Mouse (Mus musculus) layer of hippocampus, postnatal 10 days (tissue): ENCODE data around the gene Mgam. TPM values are rescaled to one million over a fixed set of nuclear protein-coding genes. Genes with fewer than 3 reads are reported as not detected.
"Not testable (repeated sequence)": the region's sequence is repeated elsewhere in the genome, so short reads cannot be mapped to it uniquely, and the experiment has no call there.

Experiments
- DNase-seq, 2 experiments: peaks; one replicate each; pipeline ENCODE4 v3.0.0; 2021; ENCODE audit warnings: low spot score in 2 of 2
- total RNA-seq, 2 experiments: library from RNA; stranded (reverse); gene quantifications; 2 replicates each; pipeline ENCODE4 v1.2.3; 2021

Mgam gene
- total RNA-seq, 2 experiments from 2014 or later: 0.62 to 1.3 TPM

GRCm38 (mm10) chr6:40715705-40716104 is 87.1 kb downstream of the Mgam start:
- DNase-seq: no peak

GRCm38 (mm10) chr6:40728506-40728905 is 99.9 kb downstream of the Mgam start:
- DNase-seq: not testable (repeated sequence)

GRCm38 (mm10) chr6:40739545-40739944 is 110.9 kb downstream of the Mgam start:
- DNase-seq: no peak

GRCm38 (mm10) chr6:40749030-40749429 is 120.4 kb downstream of the Mgam start:
- DNase-seq: not testable (repeated sequence)

- DNase-seq: no peak
Observed at GRCm38 (mm10) chr6:40755948-40756347, 127.3 kb downstream of the Mgam start.

- not testable (repeated sequence) for DNase-seq
Observed at GRCm38 (mm10) chr6:40757346-40757745, 128.7 kb downstream of the Mgam start.

GRCm38 (mm10) chr6:40774656-40775055 is 146.0 kb downstream of the Mgam start:
- DNase-seq: no peak

GRCm38 (mm10) chr6:40778458-40778857 is 149.8 kb downstream of the Mgam start:
- DNase-seq: no peak

- no peak for DNase-seq
Observed at GRCm38 (mm10) chr6:40783637-40784036, 155.0 kb downstream of the Mgam start.

- no peak for DNase-seq
Observed at GRCm38 (mm10) chr6:40784378-40784777, 155.7 kb downstream of the Mgam start.

GRCm38 (mm10) chr6:40795077-40795812 is 166.6 kb downstream of the Mgam start:
- DNase-seq: no peak

GRCm38 (mm10) chr6:40818237-40818902 is 189.7 kb downstream of the Mgam start:
- DNase-seq: no peak

Other genes starting within 250 kb of the Mgam start
- 10 to 100 TPM; 35.6 to 39.5 TPM for gene E330009J07Rik, start 192.7 kb upstream of the Mgam start, total RNA-seq
- not detected for gene Wee2, start 189.7 kb upstream of the Mgam start, total RNA-seq
- 10 to 100 TPM; 36.9 to 37.5 TPM for gene Ssbp1, start 157.5 kb upstream of the Mgam start, total RNA-seq
- gene Tas2r137, start 137.6 kb upstream of the Mgam start, total RNA-seq: not detected
- not detected for gene Tas2r108, start 135.3 kb upstream of the Mgam start, total RNA-seq
- gene Prss37, start 109.3 kb upstream of the Mgam start, total RNA-seq: not detected
- gene Olfr461, start 73.8 kb upstream of the Mgam start, total RNA-seq: not detected
- not detected for gene Olfr460, start 59.3 kb upstream of the Mgam start, total RNA-seq
- gene Clec5a, start 43.0 kb upstream of the Mgam start, total RNA-seq: under 1 TPM in 1 of 2 experiments, not detected in 1; 0.39 TPM
- gene Tas2r138, start 15.5 kb upstream of the Mgam start, total RNA-seq: not detected